Mouse (Mus musculus) brain, embryonic 14.5 days (tissue): Measurements from ENCODE around the gene Ptprt.

Experiments
- CTCF ChIP-seq: fragments of 200-500 bp; IDR thresholded peaks from 2 replicates; pipeline ENCODE4 v1.5.1; 2012; ENCODE audit warnings: inconsistent platforms, mild to moderate bottlenecking, moderate library complexity, borderline replicate concordance; ENCODE audit not compliant: insufficient read depth, insufficient read length; ENCODE audit errors: extremely low read depth
- POLR2A ChIP-seq: fragments of 200-500 bp; IDR thresholded peaks from 2 replicates; pipeline ENCODE4 v1.6.1; 2012; ENCODE audit warnings: mild to moderate bottlenecking, inconsistent platforms, borderline replicate concordance; ENCODE audit not compliant: poor library complexity, insufficient read depth, insufficient read length, severe bottlenecking; ENCODE audit errors: extremely low read depth

DNA sequence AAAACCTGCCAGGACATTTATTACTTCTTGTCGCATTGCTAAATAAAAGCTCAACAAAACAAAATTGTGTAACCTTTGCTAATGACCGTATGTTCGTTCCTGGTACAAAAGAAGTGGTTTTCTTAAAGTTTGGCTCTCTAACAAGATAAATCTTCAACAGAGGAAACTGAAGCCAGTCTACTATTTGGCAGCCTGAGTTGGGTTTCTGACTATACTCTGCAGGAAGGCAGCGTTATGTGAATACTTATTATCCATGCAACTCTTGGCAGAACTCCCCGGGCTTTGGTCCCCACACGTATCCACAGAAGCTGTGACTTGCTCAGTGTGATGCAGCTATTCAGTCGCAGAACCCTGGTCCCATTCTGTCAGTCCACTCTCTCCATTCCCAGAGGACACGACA lies 112.6 kb downstream of the Ptprt start:
- TF ChIP-seq CTCF, result no peak
- TF ChIP-seq POLR2A, result no peak
